Mouse (Mus musculus) brain, embryonic 14.5 days (tissue): ENCODE results near the gene Rab6a.

Experiments used
- CTCF ChIP-seq: fragments of 200-500 bp; IDR thresholded peaks from 2 replicates; pipeline ENCODE4 v1.5.1; 2012; ENCODE audit warnings: inconsistent platforms, mild to moderate bottlenecking, moderate library complexity, borderline replicate concordance; ENCODE audit not compliant: insufficient read depth, insufficient read length; ENCODE audit errors: extremely low read depth
- POLR2A ChIP-seq: fragments of 200-500 bp; IDR thresholded peaks from 2 replicates; pipeline ENCODE4 v1.6.1; 2012; ENCODE audit warnings: mild to moderate bottlenecking, inconsistent platforms, borderline replicate concordance; ENCODE audit not compliant: poor library complexity, insufficient read depth, insufficient read length, severe bottlenecking; ENCODE audit errors: extremely low read depth

- no peak for TF ChIP-seq CTCF
- no peak for TF ChIP-seq POLR2A
These were observed 43.8 kb downstream of the Rab6a start for GRCm38 (mm10) chr7:100651011-100651410.
